Mouse (Mus musculus): ENCODE data around the gene Dusp22.

DNA sequence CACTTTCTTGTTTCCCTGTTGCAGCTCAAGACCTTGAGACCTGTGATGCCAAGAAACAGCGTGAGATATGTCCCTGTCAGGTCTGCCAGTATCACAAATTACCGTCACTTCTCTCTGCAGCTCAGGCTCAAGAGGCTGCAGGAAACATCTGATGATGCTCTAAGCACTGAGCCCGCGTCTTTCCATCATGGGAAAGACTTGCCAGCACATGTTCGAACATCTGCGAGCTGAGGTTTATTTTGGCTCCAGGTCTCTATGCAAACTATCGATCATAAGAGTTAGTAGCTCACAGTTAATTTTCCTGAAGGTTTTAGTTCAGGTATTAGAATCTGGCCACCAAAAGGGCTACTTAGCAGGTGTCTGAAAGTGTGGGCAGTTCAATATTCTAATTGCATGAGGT, 55.3 kb downstream of the Dusp22 start:
- TF ChIP-seq CTCF (IDR thresholded peaks at IDR 0.05; ENCODE audit: extremely low read depth, insufficient read depth, insufficient read length, insufficient replicate concordance) (no peak), POLR2A (IDR thresholded peaks at IDR 0.05; ENCODE audit: low read depth, low read length) (no peak)

Data from spleen, adult 2 months (tissue).